ENCODE assay signal across 9 mouse cellular contexts in the genomic region with DNA sequence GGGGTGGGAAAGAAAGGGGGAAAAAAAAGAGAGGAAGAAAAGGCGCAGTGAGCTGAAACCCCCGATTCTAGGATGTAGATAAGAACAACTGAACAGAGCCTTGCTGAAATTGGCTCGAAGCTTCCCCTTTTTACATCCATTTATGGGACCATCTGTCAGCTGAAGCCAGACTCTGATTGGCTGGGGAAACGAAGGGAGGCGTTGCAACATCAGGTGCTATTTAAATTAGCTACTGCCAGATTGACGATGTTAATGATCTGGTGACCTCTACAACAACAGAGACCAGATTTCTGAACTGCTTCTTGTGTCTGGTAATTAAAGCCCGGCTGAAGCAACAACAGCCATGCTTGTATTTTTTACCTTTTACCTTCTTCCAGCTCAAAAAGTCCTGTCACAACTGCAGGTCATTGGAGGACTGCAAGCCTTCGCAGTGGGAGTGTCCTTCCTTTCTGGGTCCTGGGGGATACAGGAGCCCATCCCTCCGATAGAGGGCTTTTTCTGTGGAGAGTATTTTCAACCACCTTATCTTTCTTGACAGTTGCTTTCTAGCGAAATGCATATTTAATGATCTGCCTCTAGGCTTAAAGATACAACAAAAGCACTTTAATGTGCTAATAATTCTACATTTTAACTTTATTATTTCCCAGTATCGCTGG.
A peak's percentile ranks its signal among the peaks of the same experiment; 100 is the strongest.
DNase-seq lines count a peak whose midpoint lies in the region; ATAC-seq lines count a peak whose summit lies in the region.
"Had no signal": no experiment of that assay in that cellular context is flagged by ENCODE, and none has a peak within 500 bp of the region (broad histone marks: within the 10 kb centered on the region; RNA-seq: fewer than 3 reads in every experiment).

No protein-coding gene starts in this region.

- peak overlapping the region; percentile 49 for H3K4me2 ChIP-seq in heart, embryonic 14.5 days (ENCODE audit: low read length)
- peak overlapping the region; percentile 57 for H3K4me2 ChIP-seq in hindbrain, embryonic 12.5 days (replicated peaks)

- intact Hi-C loops in heart, postnatal 10 days (cut with DNase I), result loop anchor here (2.0 kb wide), 1 partner anchor 13 kb away; no protein-coding TSS in a partner anchor

- no peak overlapping the region for H3K27ac ChIP-seq in heart, embryonic 14.5 days (replicated peaks in 1 of 2; ENCODE audit: control insufficient read depth in 1 of 2, insufficient read depth in 1 of 2, low read depth in 2 of 2, low read length in 2 of 2)
- H3K27ac ChIP-seq in hindbrain, embryonic 12.5 days, result peak overlapping the region; percentile 96
- H3K27ac ChIP-seq: embryonic facial prominence, embryonic 13.5 days had no signal

- no peak for ATAC-seq in heart, embryonic 14.5 days (ENCODE audit: insufficient number of reproducible peaks, insufficient read depth, low FRiP score, low read depth)
- peak; percentile 80 for ATAC-seq in hindbrain, embryonic 12.5 days (ENCODE audit: low FRiP score)
- ATAC-seq in megakaryocyte, adult 5-6 weeks (ENCODE audit: poor library complexity, severe bottlenecking), result no peak

- H3K9me3 ChIP-seq in heart, embryonic 14.5 days (ENCODE audit: control insufficient read depth, low read length), result no peaks in the 10 kb centered on the region
- H3K9me3 ChIP-seq in hindbrain, embryonic 12.5 days (replicated peaks), result no peaks in the 10 kb centered on the region
- H3K9me3 ChIP-seq: embryonic facial prominence, embryonic 13.5 days had no signal

- no peak overlapping the region for H3K4me3 ChIP-seq in heart, embryonic 14.5 days (ENCODE audit: control insufficient read depth in 1 of 2, insufficient read depth in 1 of 2, low read depth in 1 of 2, low read length in 2 of 2)
- peak overlapping the region; percentile 55 for H3K4me3 ChIP-seq in hindbrain, embryonic 12.5 days
- H3K4me3 ChIP-seq: embryonic facial prominence, embryonic 13.5 days had no signal

- no peaks in the 10 kb centered on the region for H3K36me3 ChIP-seq in heart, embryonic 14.5 days (ENCODE audit: control insufficient read depth, insufficient read depth, low read length)
- H3K36me3 ChIP-seq in hindbrain, embryonic 12.5 days, result no peaks in the 10 kb centered on the region
- H3K36me3 ChIP-seq: embryonic facial prominence, embryonic 13.5 days had no signal

- peaks cover 0 to 6% of the 10 kb centered on the region in 2 experiments; a peak in 3 of 4 replicates for H3K4me1 ChIP-seq in heart, embryonic 14.5 days (ENCODE audit: control insufficient read depth in 2 of 2, insufficient read depth in 2 of 2, low read length in 2 of 2)
- peaks cover 12% of the 10 kb centered on the region for H3K4me1 ChIP-seq in hindbrain, embryonic 12.5 days

- WGBS in heart, embryonic 14.5 days, result 27% methylated on average over 11 of the region's 11 CpGs
- 15% methylated on average over 11 of the region's 11 CpGs for WGBS in hindbrain, embryonic 12.5 days

- H3K9ac ChIP-seq in heart, embryonic 14.5 days (ENCODE audit: low read length), result no peak overlapping the region
- H3K9ac ChIP-seq in hindbrain, embryonic 12.5 days, result peak overlapping the region; percentile 81; the same call in 1 of the 2 replicates
- H3K9ac ChIP-seq: embryonic facial prominence, embryonic 13.5 days had no signal

- no peak for DNase-seq in heart, postnatal 10 days
- peak; percentile 69 to 77 for DNase-seq in cerebellum, postnatal 36 days
- peak; percentile 77 for DNase-seq in mesoderm, embryonic 11.5 days (ENCODE audit: low read depth, low spot score)
- DNase-seq in thymus, postnatal 14 days, result peak; percentile 43
- DNase-seq in adrenal gland, postnatal 36 days, result no peak

- no peaks in the 10 kb centered on the region for H3K27me3 ChIP-seq in heart, embryonic 14.5 days (ENCODE audit: control insufficient read depth, insufficient read depth, low read length)
- no peaks in the 10 kb centered on the region for H3K27me3 ChIP-seq in hindbrain, embryonic 12.5 days
- H3K27me3 ChIP-seq: embryonic facial prominence, embryonic 13.5 days had no signal

Comparison
In these comparisons a context has a peak if more than half of its experiments do, and no peak if none do; other contexts are left out.
1. DNase-seq: peak in cerebellum, postnatal 36 days (2 of 2), mesoderm, embryonic 11.5 days (single experiment) and thymus, postnatal 14 days (single experiment); none in heart, postnatal 10 days (0 of 2) and adrenal gland, postnatal 36 days (0 of 2).